Mouse (Mus musculus) forebrain, postnatal 0 days (tissue): ENCODE measurements around the gene Rsph14. TPM values are rescaled to one million over a fixed set of nuclear protein-coding genes. Genes with fewer than 3 reads are reported as not detected.
A peak's percentile ranks its signal among the peaks of the same experiment; 100 is the strongest.

ENCODE experiments used
- ATAC-seq: fragments of 200-750 bp; cut with Nextera tagmentation; 2 replicates; pipeline ENCODE4 v1.8.0; 2017; ENCODE audit warnings: mild to moderate bottlenecking, moderate library complexity
- DNase-seq: peaks from one replicate; pipeline ENCODE4 v3.0.0-alpha.2; 2015
- H3K27ac ChIP-seq: fragments of 300-500 bp; sonication (generic); 2 replicates; pipeline ENCODE4 v1.5.1; 2014; ENCODE audit warnings: low read depth, mild to moderate bottlenecking, antibody characterized with exemption, low read length, moderate library complexity, mixed read lengths
- H3K27me3 ChIP-seq: fragments of 300-500 bp; sonication (generic); 2 replicates; pipeline ENCODE4 v1.6.1; 2014; ENCODE audit warnings: mild to moderate bottlenecking, low read length, mixed read lengths; ENCODE audit not compliant: insufficient read depth
- H3K36me3 ChIP-seq: fragments of 300-500 bp; sonication (generic); 2 replicates; pipeline ENCODE4 v1.6.1; 2014; ENCODE audit warnings: mild to moderate bottlenecking, moderate library complexity; ENCODE audit not compliant: insufficient read depth
- H3K4me1 ChIP-seq: fragments of 300-500 bp; sonication (generic); 2 replicates; pipeline ENCODE4 v1.6.1; 2014; ENCODE audit warnings: antibody characterized with exemption; ENCODE audit not compliant: insufficient read depth
- H3K4me2 ChIP-seq: fragments of 300-500 bp; sonication (generic); 2 replicates; pipeline ENCODE4 v1.6.1; 2014; ENCODE audit warnings: low read depth, mild to moderate bottlenecking, moderate library complexity
- H3K4me3 ChIP-seq: fragments of 300-500 bp; sonication (generic); 2 replicates; pipeline ENCODE4 v1.5.1; 2014; ENCODE audit warnings: low read depth, low read length, mixed read lengths
- H3K9ac ChIP-seq: fragments of 300-500 bp; sonication (generic); 2 replicates; pipeline ENCODE4 v1.6.1; 2014; ENCODE audit warnings: mild to moderate bottlenecking
- H3K9me3 ChIP-seq: fragments of 300-500 bp; sonication (generic); 2 replicates; pipeline ENCODE4 v1.6.1; 2016; ENCODE audit warnings: low read length
- CTCF ChIP-seq: sonication (generic); IDR thresholded peaks from 2 replicates; pipeline ENCODE4 v1.5.1; 2016; ENCODE audit warnings: antibody characterized with exemption, control low read depth, low read depth
- WGBS: fragments of 180-500 bp; shearing (Covaris S2); extraction: QIAGEN DNeasy Blood & Tissue Kit; methylation state at CpG from one replicate; pipeline ENCODE4 v1.1.7; 2014; 5-methylcytosine and 5-hydroxymethylcytosine counted together
- polyA plus RNA-seq: library from polyadenylated mRNA; unstranded; fragments of >200 nt; fragmentation: Nextera tagmentation; extraction: Ambion mirVana; gene quantifications from 2 replicates; pipeline ENCODE4 v1.2.1, GENCODE M21; 2015
- total RNA-seq: library from RNA; depleted of rRNA; stranded (reverse); fragments of >200 nt; gene quantifications from 2 replicates; pipeline ENCODE4 v1.2.3, GENCODE M21; 2014

The Rsph14 gene
- total and polyA plus RNA-seq, 2 experiments from 2014 or later, result 0.24 to 0.90 TPM

- no peaks in the 10 kb centered on the region for H3K9me3 ChIP-seq
- DNase-seq, result no peak
- no peak for ATAC-seq
- no peak overlapping the region for H3K9ac ChIP-seq
- H3K27ac ChIP-seq, result no peak overlapping the region
- 78% methylated on average over 1 of the region's 1 CpGs for WGBS
- peaks cover 10% of the 10 kb centered on the region for H3K4me1 ChIP-seq
- H3K4me3 ChIP-seq, result no peak overlapping the region
- no peaks in the 10 kb centered on the region for H3K36me3 ChIP-seq
- H3K27me3 ChIP-seq, result no peaks in the 10 kb centered on the region
- H3K4me2 ChIP-seq, result no peak overlapping the region
- no peak for TF ChIP-seq CTCF
Measured at GRCm38 (mm10) chr10:74964380-74964779, 68.0 kb downstream of the Rsph14 start.

- H3K36me3 ChIP-seq, result no peaks in the 10 kb centered on the region
- no peak overlapping the region for H3K4me2 ChIP-seq
- no peaks in the 10 kb centered on the region for H3K9me3 ChIP-seq
- ATAC-seq (no peak), DNase-seq (no peak)
- H3K4me3 ChIP-seq, result no peak overlapping the region
- no peaks in the 10 kb centered on the region for H3K4me1 ChIP-seq
- no peaks in the 10 kb centered on the region for H3K27me3 ChIP-seq
- 33% methylated on average over 9 of the region's 9 CpGs for WGBS
- H3K27ac ChIP-seq, result no peak overlapping the region
- no peak for TF ChIP-seq CTCF
- no peak overlapping the region for H3K9ac ChIP-seq
Measured at GRCm38 (mm10) chr10:74952830-74953443, 79.4 kb downstream of the Rsph14 start.

GRCm38 (mm10) chr10:74940795-74941194, 91.6 kb downstream of the Rsph14 start:
- 94% methylated on average over 1 of the region's 1 CpGs for WGBS
- Histone ChIP-seq H3K9ac (no peak overlapping the region), H3K36me3 (no peaks in the 10 kb centered on the region), H3K4me1 (no peaks in the 10 kb centered on the region), H3K27me3 (no peaks in the 10 kb centered on the region), H3K4me3 (no peak overlapping the region), H3K4me2 (no peak overlapping the region), H3K27ac (no peak overlapping the region), H3K9me3 (0 out of 2 replicates have a peak, but pooled peaks cover 4% of the 10 kb centered on the region)
- DNase-seq, result no peak
- peak; percentile 33; the same call in 1 of the 2 replicates for TF ChIP-seq CTCF
- no peak for ATAC-seq

GRCm38 (mm10) chr10:74939300-74939699, 93.1 kb downstream of the Rsph14 start:
- WGBS, result 60% methylated on average over 3 of the region's 3 CpGs
- Histone ChIP-seq H3K9me3 (no peaks in the 10 kb centered on the region), H3K27ac (no peak overlapping the region), H3K4me3 (no peak overlapping the region), H3K9ac (no peak overlapping the region), H3K4me1 (no peaks in the 10 kb centered on the region), H3K27me3 (no peaks in the 10 kb centered on the region), H3K4me2 (no peak overlapping the region), H3K36me3 (no peaks in the 10 kb centered on the region)
- TF ChIP-seq CTCF, result peak; percentile 49; the same call in 1 of the 2 replicates
- DNase-seq (no peak), ATAC-seq (no peak)

- Histone ChIP-seq H3K4me2 (no peak overlapping the region), H3K9ac (no peak overlapping the region), H3K36me3 (no peaks in the 10 kb centered on the region), H3K9me3 (no peaks in the 10 kb centered on the region), H3K4me3 (no peak overlapping the region), H3K27me3 (no peaks in the 10 kb centered on the region), H3K4me1 (peaks cover 7% of the 10 kb centered on the region; the same call in 1 of the 2 replicates), H3K27ac (no peak overlapping the region)
- DNase-seq (no peak), ATAC-seq (no peak)
- WGBS, result 72% methylated on average over 5 of the region's 5 CpGs
- TF ChIP-seq CTCF, result peak; percentile 44; the same call in 1 of the 2 replicates
Measured at GRCm38 (mm10) chr10:74938410-74938809, 94.0 kb downstream of the Rsph14 start.

GRCm38 (mm10) chr10:74937003-74937790, 95.2 kb downstream of the Rsph14 start:
- H3K36me3 ChIP-seq, result no peaks in the 10 kb centered on the region
- H3K27me3 ChIP-seq, result no peaks in the 10 kb centered on the region
- H3K4me2 ChIP-seq, result no peak overlapping the region
- H3K9ac ChIP-seq, result no peak overlapping the region
- peak; percentile 88 for TF ChIP-seq CTCF
- peaks cover 7% of the 10 kb centered on the region; the same call in 1 of the 2 replicates for H3K4me1 ChIP-seq
- H3K9me3 ChIP-seq, result no peaks in the 10 kb centered on the region
- ATAC-seq, result peak; percentile 57
- WGBS, result 80% methylated on average over 10 of the region's 10 CpGs
- peak; percentile 73 for DNase-seq
- H3K4me3 ChIP-seq, result no peak overlapping the region
- H3K27ac ChIP-seq, result no peak overlapping the region

GRCm38 (mm10) chr10:74935016-74935415, 97.4 kb downstream of the Rsph14 start:
- TF ChIP-seq CTCF, result peak; percentile 66
- no peak overlapping the region for H3K9ac ChIP-seq
- peaks cover 7% of the 10 kb centered on the region; the same call in 1 of the 2 replicates for H3K4me1 ChIP-seq
- H3K4me3 ChIP-seq, result no peak overlapping the region
- no peaks in the 10 kb centered on the region for H3K36me3 ChIP-seq
- no peaks in the 10 kb centered on the region for H3K9me3 ChIP-seq
- no peaks in the 10 kb centered on the region for H3K27me3 ChIP-seq
- 22% methylated on average over 6 of the region's 6 CpGs for WGBS
- H3K4me2 ChIP-seq, result no peak overlapping the region
- H3K27ac ChIP-seq, result no peak overlapping the region
- ATAC-seq (no peak), DNase-seq (no peak)
